8 mouse cellular contexts compared by ENCODE assay signal in the genomic region with DNA sequence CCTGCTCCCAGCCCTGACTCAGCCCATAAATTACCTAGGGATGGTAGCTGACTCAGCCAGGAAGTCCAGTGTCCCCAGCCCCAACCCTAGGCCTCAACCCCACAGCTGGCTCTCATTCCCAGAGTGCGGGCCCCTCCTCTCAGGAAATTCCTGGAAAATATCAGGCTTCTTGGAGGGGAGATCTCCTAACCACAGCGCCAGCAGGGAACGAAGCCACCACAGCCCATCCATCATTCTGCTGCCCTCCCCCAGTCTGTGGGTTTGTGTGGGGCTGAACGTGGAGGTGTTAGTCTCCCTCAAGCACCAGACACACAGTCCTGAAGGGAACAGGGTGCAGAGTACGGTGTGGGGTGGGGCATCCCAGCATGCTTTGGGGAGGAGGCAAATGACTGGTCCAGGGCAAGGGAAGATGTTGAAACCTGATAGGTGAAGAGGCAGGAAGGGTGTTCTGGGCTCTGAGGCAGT.
DNase-seq lines count a peak whose midpoint lies in the region; ATAC-seq and TF ChIP-seq lines count a peak whose summit lies in the region.

No protein-coding gene starts in this region.

- no peak overlapping the region for H3K4me3 ChIP-seq in intestine, embryonic 15.5 days (replicated peaks)
- H3K4me3 ChIP-seq in lung, adult 2 months (replicated peaks; ENCODE audit: extremely low read depth, low read depth, low read length), result no peak overlapping the region

- H3K9me3 ChIP-seq in intestine, embryonic 15.5 days, result no peaks in the 10 kb centered on the region

- peak overlapping the region; percentile 17; the same call in 1 of the 2 replicates for H3K4me2 ChIP-seq in intestine, embryonic 15.5 days (replicated peaks)

- 16% methylated on average over 5 of the region's 5 CpGs for WGBS in intestine, embryonic 15.5 days
- 42% methylated on average over 5 of the region's 5 CpGs for WGBS in lung, adult 2 months

- no peaks in the 10 kb centered on the region for H3K27me3 ChIP-seq in intestine, embryonic 15.5 days (replicated peaks)

- H3K36me3 ChIP-seq in intestine, embryonic 15.5 days, result no peaks in the 10 kb centered on the region

- H3K27ac ChIP-seq in intestine, embryonic 15.5 days, result peak overlapping the region; percentile 71

- H3K9ac ChIP-seq in intestine, embryonic 15.5 days, result 0 out of 2 replicates have a peak overlapping the region, but pooled peaks have one; percentile 3

- DNase-seq in adrenal gland, postnatal 14 days, result peak; percentile 51
- DNase-seq in adrenal gland, postnatal 4 days (ENCODE audit: low spot score in 2 of 2), result no peak
- DNase-seq in embryo, embryonic 11.5 days (ENCODE audit: low read depth, low spot score), result peak; percentile 67
- DNase-seq in lung, adult 2 months, result peak; percentile 23
- no peak for DNase-seq in thymus, postnatal 25 days
- DNase-seq in cerebellum, adult 18-20 months, result no peak
- DNase-seq in right cerebral cortex, adult 18-20 months, result no peak

- TF ChIP-seq POLR2A in lung, adult 2 months (IDR thresholded peaks at IDR 0.05; ENCODE audit: borderline replicate concordance, extremely low read depth, low read depth, low read length), result no peak

- no peak for TF ChIP-seq CTCF in lung, adult 2 months (IDR thresholded peaks at IDR 0.05; ENCODE audit: insufficient read depth, low read length)

- ATAC-seq in intestine, embryonic 15.5 days, result peak; percentile 94

- peaks cover 35% of the 10 kb centered on the region for H3K4me1 ChIP-seq in intestine, embryonic 15.5 days (replicated peaks)
- peaks cover 3% of the 10 kb centered on the region for H3K4me1 ChIP-seq in lung, adult 2 months (ENCODE audit: control insufficient read depth, insufficient read depth, low read length)

Comparison
In these comparisons a context has a peak if more than half of its experiments do, and no peak if none do; other contexts are left out.
1. DNase-seq: peak in adrenal gland, postnatal 14 days (single experiment), embryo, embryonic 11.5 days (single experiment) and lung, adult 2 months (single experiment); none in adrenal gland, postnatal 4 days (0 of 2), thymus, postnatal 25 days (single experiment), cerebellum, adult 18-20 months (0 of 2) and right cerebral cortex, adult 18-20 months (single experiment).